Mouse (Mus musculus) heart, embryonic 16.5 days (tissue): ENCODE measurements around the gene Rassf8. TPM values are rescaled to one million over a fixed set of nuclear protein-coding genes. Genes with fewer than 3 reads are reported as not detected.

Experiments
- ATAC-seq: fragments of 200-750 bp; cut with Nextera tagmentation; replicated peaks from 2 replicates; pipeline ENCODE4 v1.8.0; 2017; ENCODE audit warnings: moderate number of reproducible peaks; ENCODE audit not compliant: insufficient read depth, low FRiP score; ENCODE audit errors: extremely low read depth
- H3K27ac ChIP-seq: fragments of 300-500 bp; sonication (generic); 2 replicates; pipeline ENCODE4 v1.5.1; 2014; ENCODE audit warnings: mild to moderate bottlenecking, low read length, control low read depth, moderate library complexity
- H3K27me3 ChIP-seq: fragments of 300-500 bp; sonication (generic); 2 replicates; pipeline ENCODE4 v1.6.1; 2014; ENCODE audit warnings: low read length, mixed read lengths; ENCODE audit not compliant: control insufficient read depth, insufficient read depth
- H3K36me3 ChIP-seq: fragments of 300-500 bp; sonication (generic); 2 replicates; pipeline ENCODE4 v1.6.1; 2014; ENCODE audit not compliant: control insufficient read depth, insufficient read depth
- H3K4me1 ChIP-seq: fragments of 300-500 bp; sonication (generic); 2 replicates; pipeline ENCODE4 v1.6.1; 2014; ENCODE audit warnings: low read length, mixed read lengths; ENCODE audit not compliant: control insufficient read depth, insufficient read depth
- H3K4me2 ChIP-seq: fragments of 300-500 bp; sonication (generic); 2 replicates; pipeline ENCODE4 v1.6.1; 2014; ENCODE audit warnings: low read depth, mild to moderate bottlenecking, control low read depth, low read length
- H3K4me3 ChIP-seq: fragments of 300-500 bp; sonication (generic); 2 replicates; pipeline ENCODE4 v1.5.1; 2014; ENCODE audit warnings: mild to moderate bottlenecking, control low read depth, low read length
- H3K9ac ChIP-seq: fragments of 300-500 bp; sonication (generic); 2 replicates; pipeline ENCODE4 v1.6.1; 2014; ENCODE audit warnings: low read length, control low read depth
- H3K9me3 ChIP-seq: fragments of 300-500 bp; sonication (generic); replicated peaks from 2 replicates; pipeline ENCODE4 v1.6.1; 2016; ENCODE audit warnings: low read length; ENCODE audit not compliant: control insufficient read depth
- WGBS: fragments of 180-500 bp; shearing (Covaris S2); extraction: QIAGEN DNeasy Blood & Tissue Kit; methylation state at CpG from one replicate; pipeline ENCODE4 v1.1.7; 2014; 5-methylcytosine and 5-hydroxymethylcytosine counted together
- polyA plus RNA-seq: library from polyadenylated mRNA; unstranded; fragments of >200 nt; fragmentation: Nextera tagmentation; extraction: Ambion mirVana; gene quantifications from 2 replicates; pipeline ENCODE4 v1.2.1, GENCODE M21; 2015

Rassf8 gene
- polyA plus RNA-seq, 1 experiment from 2014 or later: 7.3 TPM

DNA sequence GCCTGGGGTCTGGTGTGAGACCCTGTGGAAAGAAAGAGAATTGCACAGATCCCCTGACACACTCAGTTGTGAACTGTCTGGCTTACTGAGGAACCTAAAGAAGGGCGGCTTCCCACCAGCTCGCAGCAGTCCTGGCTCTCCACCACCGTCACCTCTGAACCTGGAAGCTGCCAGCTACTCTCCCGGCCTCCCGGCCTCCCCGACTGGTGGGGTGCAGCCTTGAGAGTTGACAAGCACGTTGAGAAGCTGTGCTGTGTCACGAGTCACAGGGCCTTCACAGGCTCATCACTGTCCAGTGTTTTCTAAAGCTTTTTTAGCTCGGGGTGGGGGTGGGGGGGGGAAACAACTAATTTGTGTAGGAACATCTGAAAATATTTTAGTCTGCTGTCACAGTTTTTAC is 72.6 kb downstream of the Rassf8 start:
- H3K36me3 ChIP-seq: peaks cover 35% of the 10 kb centered on the region
- H3K4me1 ChIP-seq: peaks cover 8% of the 10 kb centered on the region
- H3K9me3 ChIP-seq: no peaks in the 10 kb centered on the region
- 61% methylated on average over 9 of the region's 9 CpGs for WGBS
- no peak overlapping the region for H3K27ac ChIP-seq
- no peak for ATAC-seq
- no peak overlapping the region for H3K4me2 ChIP-seq
- H3K27me3 ChIP-seq: no peaks in the 10 kb centered on the region
- H3K9ac ChIP-seq: no peak overlapping the region
- H3K4me3 ChIP-seq: no peak overlapping the region

DNA sequence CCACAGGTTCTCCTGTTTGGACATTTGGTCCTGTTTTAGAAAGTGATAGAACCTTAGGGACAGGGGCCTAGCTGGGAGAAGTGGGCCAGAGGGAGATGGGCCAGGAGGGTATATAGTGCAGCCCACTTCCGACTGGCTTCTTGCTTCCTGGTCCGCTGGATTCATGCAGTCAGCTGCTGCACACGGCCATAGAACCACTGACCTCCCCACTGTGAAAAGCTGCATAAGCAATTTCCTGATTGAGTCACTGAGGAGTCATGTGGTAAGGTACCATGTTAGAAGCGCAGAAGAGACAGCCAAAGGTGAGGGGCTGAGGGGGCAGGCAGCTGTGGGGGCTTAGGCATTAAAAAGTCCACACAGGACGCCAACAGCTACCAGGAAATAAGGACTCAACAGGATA is 75.7 kb downstream of the Rassf8 start:
- Histone ChIP-seq H3K27ac (no peak overlapping the region), H3K9ac (no peak overlapping the region), H3K9me3 (peaks cover 6% of the 10 kb centered on the region), H3K4me2 (no peak overlapping the region), H3K4me1 (peaks cover 8% of the 10 kb centered on the region), H3K36me3 (peaks cover 28% of the 10 kb centered on the region), H3K4me3 (no peak overlapping the region), H3K27me3 (no peaks in the 10 kb centered on the region)
- ATAC-seq: no peak
- WGBS: 72% methylated on average over 5 of the region's 5 CpGs

DNA sequence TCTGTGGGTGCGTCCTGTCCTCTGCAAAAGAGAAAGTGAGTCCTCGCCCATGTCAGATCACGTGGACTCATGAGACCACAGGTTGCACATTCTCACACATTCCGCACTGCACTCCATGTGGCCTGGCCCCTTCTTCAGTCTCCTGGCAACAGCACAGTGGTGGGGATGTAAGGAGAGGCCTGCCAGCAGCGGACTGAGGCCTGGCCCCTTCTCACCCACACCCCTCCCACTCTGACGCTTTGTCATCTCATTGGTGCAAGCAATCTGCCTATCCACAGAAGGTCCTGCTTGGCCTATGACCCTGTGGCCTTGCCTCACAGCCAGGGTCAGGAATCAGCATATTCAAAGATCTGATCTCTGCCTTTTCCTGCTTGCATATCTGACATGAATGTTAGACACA is 76.6 kb downstream of the Rassf8 start:
- Histone ChIP-seq H3K36me3 (peaks cover 22% of the 10 kb centered on the region), H3K4me2 (no peak overlapping the region), H3K27ac (peak overlapping the region; percentile 24; the same call in 1 of the 2 replicates), H3K4me1 (peaks cover 8% of the 10 kb centered on the region), H3K9me3 (peaks cover 6% of the 10 kb centered on the region), H3K27me3 (no peaks in the 10 kb centered on the region), H3K9ac (no peak overlapping the region), H3K4me3 (no peak overlapping the region)
- WGBS: 62% methylated on average over 6 of the region's 6 CpGs
- peak; percentile 77 for ATAC-seq

DNA sequence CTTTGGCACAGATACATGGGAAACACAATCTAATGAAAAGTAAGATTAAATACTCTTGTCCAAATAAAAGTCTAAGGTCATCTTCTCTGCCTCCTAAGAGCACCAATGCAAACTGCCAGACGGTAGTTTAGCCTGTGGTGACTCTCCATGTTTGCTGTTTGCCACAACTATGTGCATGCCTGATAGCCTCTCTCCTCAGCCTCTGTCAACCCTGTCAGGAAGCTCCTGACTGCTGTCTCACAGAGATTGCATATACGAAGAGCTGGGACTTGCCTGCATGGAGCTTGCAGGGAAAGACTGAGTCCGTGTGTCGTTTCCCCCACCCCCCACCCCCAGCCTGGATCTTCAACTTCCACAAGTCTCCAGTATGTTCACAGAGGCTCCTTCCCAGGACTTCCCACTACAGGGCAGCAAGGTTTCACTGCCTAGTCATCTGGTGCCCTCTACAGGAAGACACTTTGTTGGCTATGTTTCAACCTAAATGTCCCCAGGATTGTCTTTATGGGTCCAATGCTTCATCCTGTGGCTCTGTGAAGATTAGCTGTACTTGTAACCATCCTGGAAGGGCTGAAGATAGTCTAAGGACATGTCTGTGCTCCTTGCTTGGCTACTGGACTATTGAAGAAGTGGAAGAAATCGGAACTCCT is 77.2 kb downstream of the Rassf8 start:
- WGBS: 33% methylated on average over 5 of the region's 5 CpGs
- Histone ChIP-seq H3K27me3 (no peaks in the 10 kb centered on the region), H3K4me2 (no peak overlapping the region), H3K36me3 (peaks cover 17% of the 10 kb centered on the region), H3K27ac (peak overlapping the region; percentile 24; the same call in 1 of the 2 replicates), H3K9ac (no peak overlapping the region), H3K9me3 (peaks cover 6% of the 10 kb centered on the region), H3K4me1 (peaks cover 8% of the 10 kb centered on the region), H3K4me3 (no peak overlapping the region)
- ATAC-seq: peak; percentile 28; the same call in 1 of the 2 replicates

DNA sequence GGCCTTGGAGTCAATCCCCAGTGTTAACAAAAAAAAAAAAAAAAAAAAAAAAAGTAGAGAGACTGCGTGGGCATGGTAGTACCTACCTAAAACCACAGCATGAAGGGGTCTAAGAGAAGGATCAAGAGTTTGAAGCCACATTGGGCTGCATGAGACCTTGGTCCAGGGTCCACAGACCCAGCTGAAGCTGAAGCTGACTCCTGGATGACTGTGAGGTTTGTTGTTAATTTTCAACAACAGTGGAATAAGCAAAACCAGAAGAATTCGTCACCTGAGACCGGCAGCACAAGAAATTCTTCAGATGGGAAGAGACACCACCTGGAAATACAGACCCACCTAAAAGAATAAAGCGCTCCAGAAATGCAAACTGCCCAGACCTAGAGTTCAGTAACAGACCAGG is 79.8 kb downstream of the Rassf8 start:
- 95% methylated on average over 4 of the region's 4 CpGs for WGBS

DNA sequence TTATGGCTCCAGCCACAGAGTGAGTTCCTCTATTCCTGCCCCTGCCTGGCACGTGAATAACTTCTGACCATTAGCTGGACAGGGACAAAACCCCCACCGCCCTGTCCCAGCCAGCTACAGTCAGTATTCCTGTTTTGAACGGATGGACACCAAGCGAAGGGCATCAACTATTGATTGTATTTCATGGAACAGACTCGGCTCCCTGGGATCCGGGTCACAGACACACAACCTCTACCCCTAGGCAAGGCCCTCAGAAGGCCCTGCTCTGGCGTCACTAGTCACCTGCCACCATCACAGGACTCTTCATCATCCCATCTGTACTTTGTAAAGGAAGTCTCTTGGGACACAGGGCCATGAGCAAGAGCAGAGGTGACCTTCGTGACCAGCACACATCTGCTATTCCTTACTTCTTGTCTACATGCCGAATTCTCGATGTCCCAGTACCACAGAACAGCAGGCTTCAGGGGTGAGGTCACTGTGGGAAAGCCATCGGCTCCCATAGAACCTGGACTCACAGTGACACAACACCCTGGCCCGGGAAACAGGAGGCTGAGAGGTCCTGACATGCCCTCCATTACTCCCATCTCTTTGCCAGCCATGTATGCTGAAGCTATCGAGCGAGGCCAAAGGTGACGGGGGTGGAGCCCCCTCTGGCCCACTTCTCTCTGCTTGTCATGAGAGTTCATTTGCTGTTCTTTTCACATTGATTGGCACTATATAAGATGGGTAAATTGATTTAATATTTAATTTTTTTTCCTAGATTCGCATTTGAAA is 82.7 kb downstream of the Rassf8 start:
- ATAC-seq: no peak

More for the DNA sequence above, 79.8 kb downstream of the Rassf8 start:
- Histone ChIP-seq H3K27me3 (no peaks in the 10 kb centered on the region), H3K4me1 (peaks cover 13% of the 10 kb centered on the region), H3K36me3 (peaks cover 10% of the 10 kb centered on the region), H3K9me3 (peaks cover 6% of the 10 kb centered on the region), H3K9ac (no peak overlapping the region), H3K4me3 (no peak overlapping the region), H3K27ac (no peak overlapping the region), H3K4me2 (no peak overlapping the region)
- no peak for ATAC-seq

DNA sequence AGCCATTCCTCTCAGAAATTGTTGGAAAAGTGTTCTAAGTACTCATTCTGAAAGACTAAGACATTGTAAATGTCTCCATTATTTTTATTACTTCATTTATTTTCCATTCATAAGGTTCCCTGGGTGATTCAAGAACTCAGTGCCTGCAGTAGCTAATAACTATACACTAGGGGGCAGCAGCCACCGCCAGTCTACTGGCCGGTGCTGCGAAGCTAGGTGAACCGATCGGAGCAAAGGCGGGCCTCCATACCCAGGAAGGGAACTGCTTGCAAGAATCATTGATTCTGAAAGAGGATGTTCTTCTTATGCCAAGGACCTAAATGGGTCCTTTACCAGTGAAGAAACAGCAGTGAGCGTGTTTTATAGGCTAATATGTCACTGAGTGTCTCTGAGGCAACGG is 83.6 kb downstream of the Rassf8 start:
- H3K9me3 ChIP-seq: peaks cover 5% of the 10 kb centered on the region
- peaks cover 5% of the 10 kb centered on the region for H3K4me1 ChIP-seq
- 17% methylated on average over 8 of the region's 8 CpGs for WGBS
- peak overlapping the region; percentile 50; the same call in 1 of the 2 replicates for H3K4me2 ChIP-seq
- no peaks in the 10 kb centered on the region for H3K27me3 ChIP-seq
- no peak overlapping the region for H3K27ac ChIP-seq
- H3K4me3 ChIP-seq: no peak overlapping the region
- peaks cover 9% of the 10 kb centered on the region for H3K36me3 ChIP-seq
- no peak for ATAC-seq
- H3K9ac ChIP-seq: no peak overlapping the region

More for the DNA sequence above, 82.7 kb downstream of the Rassf8 start:
- Histone ChIP-seq H3K4me1 (peaks cover 5% of the 10 kb centered on the region), H3K4me3 (no peak overlapping the region), H3K27me3 (no peaks in the 10 kb centered on the region), H3K4me2 (no peak overlapping the region), H3K9me3 (peaks cover 6% of the 10 kb centered on the region), H3K9ac (no peak overlapping the region), H3K27ac (no peak overlapping the region), H3K36me3 (peaks cover 10% of the 10 kb centered on the region)
- WGBS: 77% methylated on average over 16 of the region's 16 CpGs

DNA sequence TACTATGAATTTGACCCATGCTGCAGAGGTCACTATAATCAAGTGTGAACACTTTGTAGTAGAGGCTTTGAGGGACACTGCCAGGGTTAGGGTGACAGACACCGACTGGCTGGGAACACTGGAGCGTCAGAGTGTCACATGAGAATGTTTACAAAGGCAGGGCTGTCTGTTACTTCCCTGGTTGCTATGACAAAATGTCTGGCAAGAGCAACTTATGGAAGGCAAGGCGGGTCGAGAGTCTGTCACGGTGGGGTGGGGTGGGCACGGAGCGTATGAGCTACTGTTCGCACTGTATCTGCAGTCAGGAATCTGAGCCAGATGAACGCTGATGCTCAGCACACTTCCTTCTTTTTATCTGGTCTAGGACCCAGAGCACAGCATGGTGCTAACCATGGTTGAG is 84.1 kb downstream of the Rassf8 start:
- Histone ChIP-seq H3K9me3 (peaks cover under 1% of the 10 kb centered on the region), H3K27me3 (no peaks in the 10 kb centered on the region), H3K36me3 (peaks cover 4% of the 10 kb centered on the region; the same call in 1 of the 2 replicates), H3K4me1 (peaks cover 5% of the 10 kb centered on the region), H3K4me2 (peak overlapping the region; percentile 44; the same call in 1 of the 2 replicates), H3K4me3 (no peak overlapping the region), H3K27ac (no peak overlapping the region), H3K9ac (0 out of 2 replicates have a peak overlapping the region, but pooled peaks have one; percentile 20)
- WGBS: 34% methylated on average over 9 of the region's 9 CpGs
- ATAC-seq: 0 out of 2 replicates have a peak, but pooled peaks have one; percentile 19

DNA sequence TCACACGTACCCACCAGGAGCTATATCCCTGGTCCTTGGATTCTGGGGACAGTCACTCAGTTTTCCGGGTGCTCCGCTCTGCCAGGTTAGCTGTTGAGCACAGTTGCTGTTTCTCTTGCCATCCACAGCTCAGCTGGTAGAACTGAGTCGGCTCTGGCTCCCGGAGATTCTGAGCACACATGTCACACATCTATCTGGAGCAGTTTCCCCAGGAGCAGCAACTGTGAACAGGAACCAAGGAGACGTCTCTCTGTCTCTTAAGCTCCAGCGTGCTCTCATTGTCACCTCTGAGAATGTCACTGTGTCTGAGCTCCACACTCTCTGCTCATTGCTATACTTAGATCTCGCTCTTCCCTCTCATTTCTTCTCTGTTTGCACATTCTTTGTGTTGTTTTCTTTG is 86.4 kb downstream of the Rassf8 start:
- Histone ChIP-seq H3K4me1 (peaks cover 5% of the 10 kb centered on the region), H3K9me3 (no peaks in the 10 kb centered on the region), H3K9ac (0 out of 2 replicates have a peak overlapping the region, but pooled peaks have one; percentile 11), H3K4me3 (no peak overlapping the region), H3K4me2 (no peak overlapping the region), H3K27ac (no peak overlapping the region), H3K27me3 (no peaks in the 10 kb centered on the region), H3K36me3 (no peaks in the 10 kb centered on the region)
- WGBS: 51% methylated on average over 8 of the region's 8 CpGs
- ATAC-seq: no peak
